Mouse (Mus musculus): Measurements from ENCODE around the gene Ugt1a6b. TPM values are rescaled to one million over a fixed set of nuclear protein-coding genes. Genes with fewer than 3 reads are reported as not detected.

Gene Ugt1a6b
- polyA plus RNA-seq, 1 experiment from 2014 or later, result 0.13 TPM

DNA sequence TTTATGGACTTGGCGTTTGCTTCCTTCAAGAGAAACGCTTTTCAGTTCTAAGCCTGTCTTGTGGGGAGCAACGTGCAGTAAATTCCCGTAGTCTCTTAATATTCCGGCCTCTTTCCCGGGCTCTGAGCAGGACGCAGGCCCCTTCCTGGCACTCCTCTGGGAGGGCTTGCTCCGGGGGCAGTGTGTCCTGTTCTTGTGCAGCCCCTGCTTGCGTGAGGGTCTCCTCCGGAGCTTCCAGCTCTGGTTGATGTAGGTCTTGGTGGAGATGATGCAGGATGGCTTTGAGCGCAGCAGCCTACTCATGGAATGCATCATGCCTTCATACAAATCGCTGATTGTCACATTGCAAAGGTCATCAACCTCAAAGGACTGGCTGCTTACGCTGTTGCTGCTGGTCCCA lies 163.1 kb downstream of the Ugt1a6b start:
- no peak overlapping the region for H3K27ac ChIP-seq (replicated peaks; ENCODE audit: low read depth, low read length)
- no peak overlapping the region for H3K4me2 ChIP-seq (ENCODE audit: low read length)
- DNase-seq (no peak), ATAC-seq (ENCODE audit: low FRiP score, low TSS enrichment) (no peak)
- WGBS, result 91% methylated on average over 13 of the region's 13 CpGs
- H3K9ac ChIP-seq (replicated peaks; ENCODE audit: low read length), result no peak overlapping the region
- no peaks in the 10 kb centered on the region for H3K27me3 ChIP-seq (ENCODE audit: control insufficient read depth, insufficient read depth, low read length)
- H3K9me3 ChIP-seq (ENCODE audit: control insufficient read depth, low read length), result no peaks in the 10 kb centered on the region
- H3K4me1 ChIP-seq (ENCODE audit: control insufficient read depth, insufficient read depth, low read length), result no peaks in the 10 kb centered on the region
- peaks cover 89% of the 10 kb centered on the region for H3K36me3 ChIP-seq (ENCODE audit: control insufficient read depth, insufficient read depth, low read length)
- no peak overlapping the region for H3K4me3 ChIP-seq (replicated peaks; ENCODE audit: low read depth, low read length)

GRCm38 (mm10) chr1:88267489-88267888 lies 164.4 kb downstream of the Ugt1a6b start:
- Histone ChIP-seq H3K27me3 (ENCODE audit: control insufficient read depth, insufficient read depth, low read length) (no peaks in the 10 kb centered on the region), H3K4me3 (replicated peaks; ENCODE audit: low read depth, low read length) (no peak overlapping the region), H3K9me3 (ENCODE audit: control insufficient read depth, low read length) (no peaks in the 10 kb centered on the region), H3K9ac (replicated peaks; ENCODE audit: low read length) (no peak overlapping the region), H3K27ac (replicated peaks; ENCODE audit: low read depth, low read length) (no peak overlapping the region), H3K4me2 (ENCODE audit: low read length) (no peak overlapping the region), H3K36me3 (ENCODE audit: control insufficient read depth, insufficient read depth, low read length) (peaks cover 86% of the 10 kb centered on the region), H3K4me1 (ENCODE audit: control insufficient read depth, insufficient read depth, low read length) (no peaks in the 10 kb centered on the region)
- DNase-seq (no peak), ATAC-seq (ENCODE audit: low FRiP score, low TSS enrichment) (no peak)
- WGBS, result 97% methylated on average over 6 of the region's 6 CpGs

DNA sequence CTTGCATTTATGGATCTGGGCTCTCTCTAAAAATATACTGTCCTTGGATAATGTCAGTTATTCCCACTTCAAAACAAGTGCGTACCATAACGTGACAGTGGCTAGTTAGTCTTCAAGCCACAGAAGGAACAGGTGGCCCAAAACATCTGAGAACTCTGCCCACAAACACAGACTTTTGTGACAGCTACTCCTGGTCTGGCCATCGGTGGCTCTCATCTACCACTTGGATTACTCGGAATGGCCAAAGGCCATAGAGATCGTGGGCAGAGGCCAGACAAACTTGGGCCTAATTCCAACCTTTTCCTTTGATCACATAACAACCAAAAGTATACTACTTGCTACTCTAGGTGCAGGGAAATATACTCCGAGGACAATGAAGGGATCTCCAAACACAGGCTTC lies 165.0 kb downstream of the Ugt1a6b start:
- no peak for ATAC-seq (ENCODE audit: low FRiP score, low TSS enrichment)
- no peaks in the 10 kb centered on the region for H3K4me1 ChIP-seq (ENCODE audit: control insufficient read depth, insufficient read depth, low read length)
- no peak overlapping the region for H3K9ac ChIP-seq (replicated peaks; ENCODE audit: low read length)
- H3K9me3 ChIP-seq (ENCODE audit: control insufficient read depth, low read length), result no peaks in the 10 kb centered on the region
- DNase-seq, result no peak
- no peak overlapping the region for H3K4me2 ChIP-seq (ENCODE audit: low read length)
- WGBS, result 88% methylated on average over 6 of the region's 6 CpGs
- H3K27ac ChIP-seq (replicated peaks; ENCODE audit: low read depth, low read length), result no peak overlapping the region
- no peak overlapping the region for H3K4me3 ChIP-seq (replicated peaks; ENCODE audit: low read depth, low read length)
- H3K27me3 ChIP-seq (ENCODE audit: control insufficient read depth, insufficient read depth, low read length), result no peaks in the 10 kb centered on the region
- H3K36me3 ChIP-seq (ENCODE audit: control insufficient read depth, insufficient read depth, low read length), result peaks cover 85% of the 10 kb centered on the region

Other genes with a start within 250 kb of the Ugt1a6b start
- gene Dgkd, start 250.0 kb upstream of the Ugt1a6b start, polyA plus RNA-seq (2014; fragmentation: Nextera tagmentation; extraction: Ambion mirVana), result 48.0 and 50.2 TPM in 2 replicates
- gene Usp40, start 94.7 kb upstream of the Ugt1a6b start, polyA plus RNA-seq (2014; fragmentation: Nextera tagmentation; extraction: Ambion mirVana), result 15.2 and 22.4 TPM in 2 replicates
- not detected in 2 replicates for gene Ugt1a10, start 47.9 kb upstream of the Ugt1a6b start, polyA plus RNA-seq (2014; fragmentation: Nextera tagmentation; extraction: Ambion mirVana)
- not detected in 2 replicates for gene Ugt1a9, start 32.5 kb upstream of the Ugt1a6b start, polyA plus RNA-seq (2014; fragmentation: Nextera tagmentation; extraction: Ambion mirVana)
- not detected in 2 replicates for gene Ugt1a8, start 15.4 kb upstream of the Ugt1a6b start, polyA plus RNA-seq (2014; fragmentation: Nextera tagmentation; extraction: Ambion mirVana)
- gene Ugt1a7c, start 8.2 kb upstream of the Ugt1a6b start, polyA plus RNA-seq (2014; fragmentation: Nextera tagmentation; extraction: Ambion mirVana), result 0.24 and 0.99 TPM in 2 replicates
- gene Ugt1a6a, start 31.6 kb downstream of the Ugt1a6b start, polyA plus RNA-seq (2014; fragmentation: Nextera tagmentation; extraction: Ambion mirVana), result 0.58 and 0.72 TPM in 2 replicates
- not detected in 2 replicates for gene Ugt1a5, start 62.8 kb downstream of the Ugt1a6b start, polyA plus RNA-seq (2014; fragmentation: Nextera tagmentation; extraction: Ambion mirVana)
- gene Ugt1a2, start 97.3 kb downstream of the Ugt1a6b start, polyA plus RNA-seq (2014; fragmentation: Nextera tagmentation; extraction: Ambion mirVana), result not detected in 2 replicates
- 12.9 and 14.2 TPM in 2 replicates for gene Dnajb3, start 102.5 kb downstream of the Ugt1a6b start, polyA plus RNA-seq (2014; fragmentation: Nextera tagmentation; extraction: Ambion mirVana)
- gene Ugt1a1, start 108.7 kb downstream of the Ugt1a6b start, polyA plus RNA-seq (2014; fragmentation: Nextera tagmentation; extraction: Ambion mirVana), result not detected in 2 replicates
- 0.66 and 1.8 TPM in 2 replicates for gene Mroh2a, start 123.7 kb downstream of the Ugt1a6b start, polyA plus RNA-seq (2014; fragmentation: Nextera tagmentation; extraction: Ambion mirVana)
- gene Hjurp, start 174.4 kb downstream of the Ugt1a6b start, polyA plus RNA-seq (2014; fragmentation: Nextera tagmentation; extraction: Ambion mirVana), result 52.9 and 80.2 TPM in 2 replicates
- 0.14 TPM in 1 of 2 replicates, not detected in the other for gene Trpm8, start 174.4 kb downstream of the Ugt1a6b start, polyA plus RNA-seq (2014; fragmentation: Nextera tagmentation; extraction: Ambion mirVana)